Mouse (Mus musculus) cortical plate, adult 2 months (tissue): Measurements from ENCODE around the gene Ccdc34. TPM values are rescaled to one million over a fixed set of nuclear protein-coding genes. Genes with fewer than 3 reads are reported as not detected.

Experiments used
- H3K27ac ChIP-seq: fragments of 200-500 bp; 2 replicates; pipeline ENCODE4 v1.5.1; 2012; ENCODE audit warnings: low read length, control low read depth, inconsistent platforms; ENCODE audit not compliant: insufficient read depth
- H3K4me1 ChIP-seq: fragments of 200-500 bp; 2 replicates; pipeline ENCODE4 v1.6.1; 2011; ENCODE audit warnings: low read length; ENCODE audit not compliant: control insufficient read depth, insufficient read depth
- H3K4me3 ChIP-seq: fragments of 200-500 bp; 2 replicates; pipeline ENCODE4 v1.5.1; 2011; ENCODE audit warnings: mild to moderate bottlenecking, low read length, control low read depth; ENCODE audit not compliant: insufficient read depth
- CTCF ChIP-seq: fragments of 200-500 bp; IDR thresholded peaks from 2 replicates; pipeline ENCODE4 v1.5.1; 2011; ENCODE audit warnings: mild to moderate bottlenecking, control low read depth, low read length; ENCODE audit not compliant: insufficient read depth; ENCODE audit errors: extremely low read depth
- POLR2A ChIP-seq: fragments of 200-500 bp; IDR thresholded peaks from 2 replicates; pipeline ENCODE4 v1.6.1; 2011; ENCODE audit warnings: mild to moderate bottlenecking, low read length, control low read depth; ENCODE audit not compliant: insufficient read depth; ENCODE audit errors: extremely low read depth
- polyA plus RNA-seq: library from polyadenylated mRNA; depleted of rRNA; stranded (reverse); fragments of >200 nt; gene quantifications from 2 replicates; pipeline ENCODE4 v1.2.3, GENCODE M21; 2012

Gene Ccdc34
- polyA plus RNA-seq, 1 experiment: 12.7 TPM

DNA sequence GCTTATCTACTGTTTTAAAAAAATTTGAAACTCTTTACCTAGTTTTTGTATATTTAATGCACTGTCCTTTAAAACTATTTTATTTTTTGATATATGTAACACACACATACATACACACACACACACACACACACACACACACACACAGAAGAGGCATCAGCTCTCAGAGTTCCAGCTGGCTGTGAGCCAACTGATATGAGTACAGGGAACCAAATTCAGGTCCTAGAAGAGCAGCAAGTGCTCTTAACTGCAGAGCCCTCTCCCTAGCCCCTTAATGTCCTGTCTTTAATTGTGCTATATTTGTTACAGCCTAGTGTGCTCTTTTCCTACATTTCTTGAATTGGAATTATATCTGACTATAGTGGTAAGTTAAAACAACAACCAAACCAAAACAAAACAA is 38.4 kb upstream of the Ccdc34 start:
- H3K27ac ChIP-seq: no peak overlapping the region
- H3K4me3 ChIP-seq: no peak overlapping the region
- TF ChIP-seq CTCF (no peak), POLR2A (no peak)
- H3K4me1 ChIP-seq: no peaks in the 10 kb centered on the region; the same call in 1 of the 2 replicates

DNA sequence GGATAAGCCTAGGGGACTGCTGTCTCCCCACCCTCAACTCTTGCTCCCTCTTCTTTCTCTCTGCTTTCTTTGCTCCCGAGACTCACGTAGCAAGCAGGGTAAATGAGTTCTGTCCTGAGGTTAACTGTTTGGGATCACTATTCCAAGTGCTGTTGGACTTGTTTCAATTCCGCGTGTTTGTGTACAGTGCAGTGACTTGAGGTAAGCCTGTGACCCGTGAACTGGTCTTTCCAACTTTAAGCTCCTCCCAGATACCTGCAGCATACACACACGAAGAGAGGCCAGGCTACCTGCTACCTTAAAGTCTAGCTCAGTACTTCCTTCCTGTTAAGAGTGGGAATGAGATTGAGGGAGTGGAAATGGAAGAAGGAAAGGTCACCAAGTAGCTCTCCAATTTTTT is 34.2 kb upstream of the Ccdc34 start:
- no peak overlapping the region for H3K4me3 ChIP-seq
- no peak overlapping the region for H3K27ac ChIP-seq
- TF ChIP-seq CTCF (no peak), POLR2A (no peak)
- peaks cover 1% of the 10 kb centered on the region for H3K4me1 ChIP-seq

DNA sequence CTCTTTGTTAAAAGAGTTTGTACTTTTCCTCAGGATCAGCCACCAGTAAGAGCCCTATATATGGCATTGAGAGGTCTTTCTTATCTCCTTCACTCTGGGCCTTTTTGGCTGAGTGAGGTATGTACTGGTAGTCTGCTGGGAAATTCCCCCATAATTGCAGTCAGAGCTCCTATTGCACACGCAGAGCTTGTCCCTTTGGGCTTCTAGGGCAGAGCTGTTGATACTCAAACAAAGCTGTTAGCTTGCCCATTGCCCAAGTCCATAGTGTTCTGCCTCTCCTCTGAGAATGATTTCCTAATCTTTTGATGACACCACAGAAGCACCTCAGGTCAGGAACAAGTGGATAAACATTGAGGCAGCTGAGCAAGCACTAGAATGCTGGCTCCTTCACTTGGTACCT is 32.7 kb upstream of the Ccdc34 start:
- no peak overlapping the region for H3K27ac ChIP-seq
- no peak overlapping the region for H3K4me3 ChIP-seq
- TF ChIP-seq CTCF (no peak), POLR2A (no peak)
- H3K4me1 ChIP-seq: peaks cover 1% of the 10 kb centered on the region

DNA sequence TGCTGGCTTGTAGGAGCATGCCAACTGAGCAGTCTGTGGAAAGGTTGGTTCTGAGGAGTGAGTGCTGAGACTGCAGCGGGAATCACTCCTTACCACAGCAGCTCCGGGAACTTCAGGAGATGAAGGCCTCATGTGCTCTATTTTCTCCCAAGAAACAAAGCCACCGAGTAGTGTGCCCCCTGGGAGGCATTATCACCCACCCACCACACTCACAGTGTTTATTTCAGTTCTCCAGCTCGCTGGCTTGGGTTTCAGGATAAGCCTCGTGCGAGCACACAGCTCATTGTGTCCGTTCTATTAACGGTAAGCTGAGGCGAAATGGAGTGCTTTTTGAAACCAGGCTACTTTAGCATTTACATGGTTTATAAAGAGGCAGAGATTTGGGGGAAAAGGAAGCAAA is 32.1 kb upstream of the Ccdc34 start:
- Histone ChIP-seq H3K27ac (no peak overlapping the region), H3K4me3 (no peak overlapping the region), H3K4me1 (peaks cover 1% of the 10 kb centered on the region; the same call in 1 of the 2 replicates)
- TF ChIP-seq POLR2A (no peak), CTCF (no peak)

DNA sequence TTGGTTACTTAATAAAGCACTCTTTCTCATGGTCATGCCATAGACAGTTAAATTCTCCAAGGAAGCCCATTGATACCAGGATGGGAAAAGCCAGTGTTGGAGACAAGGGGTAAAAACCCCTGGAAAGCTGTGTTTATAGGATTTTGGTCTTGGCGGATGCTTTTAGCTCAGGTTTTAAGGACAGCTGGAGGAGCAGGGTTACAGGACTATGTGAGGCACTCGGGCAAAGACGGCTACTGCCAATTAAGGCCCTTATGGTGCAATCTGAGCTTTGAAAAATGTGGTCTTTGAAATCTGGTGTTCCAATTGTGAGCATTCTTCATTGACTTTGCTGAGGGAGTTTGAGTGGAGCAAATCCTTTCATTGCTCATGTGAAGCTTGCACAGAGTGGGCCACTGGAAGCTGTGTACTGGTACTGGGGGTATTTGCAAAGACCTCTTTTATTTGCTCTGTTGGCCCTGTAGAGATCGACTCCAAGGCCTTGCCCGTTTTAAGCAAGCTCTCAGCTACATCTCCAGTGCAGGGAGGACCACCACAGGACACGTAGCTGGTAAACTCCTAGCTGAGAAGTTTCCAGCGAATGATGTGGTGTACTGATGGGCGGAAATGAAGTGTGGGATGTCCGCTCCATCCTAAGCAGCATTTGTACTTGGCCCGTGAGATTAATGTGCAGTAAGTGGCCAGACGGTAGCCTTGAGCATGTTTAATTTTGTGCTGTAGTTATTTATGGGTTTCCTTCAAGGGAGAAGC is 31.4 kb upstream of the Ccdc34 start:
- Histone ChIP-seq H3K4me3 (no peak overlapping the region), H3K27ac (no peak overlapping the region), H3K4me1 (peaks cover 1% of the 10 kb centered on the region; the same call in 1 of the 2 replicates)
- TF ChIP-seq POLR2A: no peak
- no peak for TF ChIP-seq CTCF

DNA sequence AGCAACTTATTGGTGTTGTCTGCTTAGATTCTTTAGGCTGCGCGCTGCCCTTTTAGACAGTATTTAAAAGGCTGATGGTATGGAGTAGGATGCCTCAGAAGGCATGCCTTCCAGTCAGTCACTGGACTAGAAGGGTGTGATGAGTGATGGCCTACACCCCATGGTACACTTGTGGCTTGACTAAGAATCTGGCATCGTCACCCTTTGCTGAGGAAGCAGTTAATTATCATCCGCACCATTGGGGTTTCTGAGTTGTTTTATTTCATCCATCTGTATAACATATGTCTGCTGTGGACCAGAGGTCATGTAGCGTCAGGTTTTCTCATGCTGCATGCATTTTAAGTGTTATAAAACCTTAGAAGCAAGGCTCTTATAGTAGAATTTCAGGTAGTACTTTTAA is 29.7 kb upstream of the Ccdc34 start:
- Histone ChIP-seq H3K4me3 (no peak overlapping the region), H3K4me1 (peaks cover 1% of the 10 kb centered on the region; the same call in 1 of the 2 replicates), H3K27ac (no peak overlapping the region)
- TF ChIP-seq POLR2A: no peak
- no peak for TF ChIP-seq CTCF

DNA sequence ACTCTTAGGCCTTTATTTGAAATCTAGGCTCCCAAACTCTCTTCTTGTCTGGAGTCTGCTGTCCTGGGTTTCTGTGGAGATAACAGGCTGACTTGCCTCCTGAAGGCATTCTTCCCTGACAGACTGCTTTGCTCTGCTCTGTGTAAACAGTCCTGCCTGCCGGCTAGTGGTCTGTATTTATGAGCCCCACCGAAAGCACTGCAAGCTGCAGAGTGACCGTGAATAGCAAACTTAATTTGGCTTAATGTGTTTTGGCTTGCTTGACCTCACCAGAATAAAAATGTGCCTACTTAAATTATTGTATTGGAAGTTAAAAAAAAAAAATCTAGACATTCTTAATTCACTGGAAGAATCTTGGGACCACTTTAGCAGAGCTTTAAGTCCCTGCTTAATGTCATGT is 28.4 kb upstream of the Ccdc34 start:
- no peak overlapping the region for H3K4me3 ChIP-seq
- H3K4me1 ChIP-seq: peaks cover 1% of the 10 kb centered on the region; the same call in 1 of the 2 replicates
- no peak for TF ChIP-seq CTCF
- H3K27ac ChIP-seq: no peak overlapping the region

DNA sequence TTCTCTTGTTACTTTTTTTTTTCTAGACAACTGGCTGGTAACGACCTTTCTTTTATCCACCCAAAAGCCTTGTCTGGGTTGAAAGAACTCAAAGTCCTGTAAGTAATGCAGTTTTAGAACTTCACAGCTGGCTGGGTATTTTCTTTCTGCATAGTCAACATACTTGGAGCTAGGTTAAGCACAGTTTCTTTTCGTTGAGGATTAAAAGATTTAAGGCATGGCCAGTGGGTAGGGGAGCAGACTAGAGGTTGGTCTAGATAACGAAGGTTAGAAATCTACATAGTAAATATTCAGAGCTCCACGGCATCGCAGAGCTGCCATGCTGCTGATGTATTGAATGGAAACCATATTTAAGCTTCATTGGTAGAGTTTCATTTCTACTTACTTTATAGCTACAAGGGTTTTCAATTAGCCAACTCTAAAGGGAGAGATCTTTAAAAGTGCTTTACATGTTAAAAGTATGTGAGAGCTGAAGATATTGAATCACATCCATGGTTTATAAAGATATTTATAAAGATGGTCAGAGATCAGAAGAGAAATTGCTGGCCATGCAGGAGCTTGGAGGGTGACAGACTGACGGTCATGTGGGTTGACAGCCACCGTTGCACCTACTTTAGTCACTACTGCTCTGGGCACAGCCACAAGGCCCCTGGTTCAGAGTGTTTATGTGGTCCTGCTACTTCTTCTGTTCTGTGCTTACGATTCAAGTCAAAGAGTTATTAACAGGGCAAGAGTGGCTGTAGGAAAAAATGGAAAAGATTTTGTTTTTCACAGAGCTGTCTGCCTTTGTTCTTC is 27.7 kb upstream of the Ccdc34 start:
- Histone ChIP-seq H3K4me1 (peaks cover 1% of the 10 kb centered on the region; the same call in 1 of the 2 replicates), H3K4me3 (no peak overlapping the region), H3K27ac (no peak overlapping the region)
- TF ChIP-seq CTCF (no peak), POLR2A (no peak)

DNA sequence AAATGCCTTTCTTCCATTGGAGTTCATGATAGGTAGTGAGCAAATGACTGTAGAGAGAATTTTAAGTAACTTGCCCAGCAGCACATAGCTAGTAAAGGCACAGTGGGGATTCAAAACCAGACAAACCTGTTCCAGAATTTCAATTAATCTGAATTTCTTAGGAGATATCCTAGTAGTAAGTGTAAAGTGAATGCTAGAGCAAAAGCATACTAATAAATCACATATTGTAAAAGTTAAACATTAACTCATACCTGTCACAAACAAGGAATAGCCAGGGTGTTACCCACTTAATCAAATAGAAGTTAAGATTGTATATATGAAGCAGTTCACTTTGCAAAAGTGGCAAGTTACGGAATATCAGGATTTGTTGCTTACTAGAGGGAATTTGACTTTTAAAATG is 25.9 kb upstream of the Ccdc34 start:
- Histone ChIP-seq H3K27ac (no peak overlapping the region), H3K4me1 (peaks cover 1% of the 10 kb centered on the region; the same call in 1 of the 2 replicates), H3K4me3 (no peak overlapping the region)
- no peak for TF ChIP-seq CTCF
- no peak for TF ChIP-seq POLR2A
